Mouse (Mus musculus): ENCODE measurements around the gene Rtkn. TPM values are rescaled to one million over a fixed set of nuclear protein-coding genes. Genes with fewer than 3 reads are reported as not detected.

Gene Rtkn
- polyA plus RNA-seq, 1 experiment from 2014 or later: 11.6 TPM

- H3K4me2 ChIP-seq (ENCODE audit: low read length): no peak overlapping the region
- H3K36me3 ChIP-seq (ENCODE audit: control insufficient read depth, insufficient read depth, low read length): peaks cover 42% of the 10 kb centered on the region
- H3K9ac ChIP-seq (ENCODE audit: low read length): no peak overlapping the region
- H3K27ac ChIP-seq (replicated peaks in 1 of 2; ENCODE audit: control insufficient read depth in 1 of 2, insufficient read depth in 1 of 2, low read depth in 2 of 2, low read length in 2 of 2): no peak overlapping the region
- no peaks in the 10 kb centered on the region for H3K9me3 ChIP-seq (ENCODE audit: control insufficient read depth, low read length)
- H3K27me3 ChIP-seq (ENCODE audit: control insufficient read depth, insufficient read depth, low read length): no peaks in the 10 kb centered on the region
- ATAC-seq (ENCODE audit: insufficient number of reproducible peaks, insufficient read depth, low FRiP score, low read depth): no peak
- H3K4me1 ChIP-seq (ENCODE audit: control insufficient read depth in 2 of 2, insufficient read depth in 2 of 2, low read length in 2 of 2): peaks cover 8 to 15% of the 10 kb centered on the region in 2 experiments
- WGBS: 79% methylated on average over 6 of the region's 6 CpGs
- H3K4me3 ChIP-seq (ENCODE audit: control insufficient read depth in 1 of 2, insufficient read depth in 1 of 2, low read depth in 1 of 2, low read length in 2 of 2): no peak overlapping the region
These were observed 45.3 kb downstream of the Rtkn start for GRCm38 (mm10) chr6:83180605-83181004.

GRCm38 (mm10) chr6:83184858-83185435 is 49.7 kb downstream of the Rtkn start:
- Histone ChIP-seq H3K27me3 (ENCODE audit: control insufficient read depth, insufficient read depth, low read length) (no peaks in the 10 kb centered on the region), H3K9me3 (ENCODE audit: control insufficient read depth, low read length) (no peaks in the 10 kb centered on the region), H3K9ac (ENCODE audit: low read length) (no peak overlapping the region), H3K4me3 (ENCODE audit: control insufficient read depth in 1 of 2, insufficient read depth in 1 of 2, low read depth in 1 of 2, low read length in 2 of 2) (no peak overlapping the region), H3K36me3 (ENCODE audit: control insufficient read depth, insufficient read depth, low read length) (peaks cover 51% of the 10 kb centered on the region), H3K4me1 (ENCODE audit: control insufficient read depth in 2 of 2, insufficient read depth in 2 of 2, low read length in 2 of 2) (peaks cover 4 to 13% of the 10 kb centered on the region in 2 experiments; a peak in 3 of 4 replicates), H3K4me2 (ENCODE audit: low read length) (no peak overlapping the region), H3K27ac (replicated peaks in 1 of 2; ENCODE audit: control insufficient read depth in 1 of 2, insufficient read depth in 1 of 2, low read depth in 2 of 2, low read length in 2 of 2) (no peak overlapping the region)
- no peak for ATAC-seq (ENCODE audit: insufficient number of reproducible peaks, insufficient read depth, low FRiP score, low read depth)
- WGBS: 88% methylated on average over 3 of the region's 3 CpGs

- ATAC-seq (ENCODE audit: insufficient number of reproducible peaks, insufficient read depth, low FRiP score, low read depth): peak; percentile 76; the same call in 1 of the 2 replicates
- H3K36me3 ChIP-seq (ENCODE audit: control insufficient read depth, insufficient read depth, low read length): peaks cover 64% of the 10 kb centered on the region
- H3K27me3 ChIP-seq (ENCODE audit: control insufficient read depth, insufficient read depth, low read length): no peaks in the 10 kb centered on the region
- peak overlapping the region; percentile 49 for H3K4me2 ChIP-seq (ENCODE audit: low read length)
- no peaks in the 10 kb centered on the region for H3K9me3 ChIP-seq (ENCODE audit: control insufficient read depth, low read length)
- H3K27ac ChIP-seq (replicated peaks in 1 of 2; ENCODE audit: control insufficient read depth in 1 of 2, insufficient read depth in 1 of 2, low read depth in 2 of 2, low read length in 2 of 2): no peak overlapping the region
- H3K9ac ChIP-seq (ENCODE audit: low read length): no peak overlapping the region
- H3K4me3 ChIP-seq (ENCODE audit: control insufficient read depth in 1 of 2, insufficient read depth in 1 of 2, low read depth in 1 of 2, low read length in 2 of 2): no peak overlapping the region; a peak in 1 of 4 replicates
- WGBS: 22% methylated on average over 25 of the region's 25 CpGs
- peaks cover 4 to 10% of the 10 kb centered on the region in 2 experiments; a peak in 3 of 4 replicates for H3K4me1 ChIP-seq (ENCODE audit: control insufficient read depth in 2 of 2, insufficient read depth in 2 of 2, low read length in 2 of 2)
These were observed 50.9 kb downstream of the Rtkn start for GRCm38 (mm10) chr6:83185895-83186861.

GRCm38 (mm10) chr6:83186946-83187345 is 51.7 kb downstream of the Rtkn start:
- 92% methylated on average over 2 of the region's 2 CpGs for WGBS
- Histone ChIP-seq H3K9me3 (ENCODE audit: control insufficient read depth, low read length) (no peaks in the 10 kb centered on the region), H3K36me3 (ENCODE audit: control insufficient read depth, insufficient read depth, low read length) (peaks cover 66% of the 10 kb centered on the region), H3K9ac (ENCODE audit: low read length) (no peak overlapping the region), H3K27me3 (ENCODE audit: control insufficient read depth, insufficient read depth, low read length) (no peaks in the 10 kb centered on the region), H3K27ac (replicated peaks in 1 of 2; ENCODE audit: control insufficient read depth in 1 of 2, insufficient read depth in 1 of 2, low read depth in 2 of 2, low read length in 2 of 2) (no peak overlapping the region), H3K4me2 (ENCODE audit: low read length) (no peak overlapping the region), H3K4me1 (ENCODE audit: control insufficient read depth in 2 of 2, insufficient read depth in 2 of 2, low read length in 2 of 2) (peaks cover 4 to 10% of the 10 kb centered on the region in 2 experiments; a peak in 3 of 4 replicates), H3K4me3 (ENCODE audit: control insufficient read depth in 1 of 2, insufficient read depth in 1 of 2, low read depth in 1 of 2, low read length in 2 of 2) (no peak overlapping the region)
- no peak for ATAC-seq (ENCODE audit: insufficient number of reproducible peaks, insufficient read depth, low FRiP score, low read depth)

- Histone ChIP-seq H3K27ac (replicated peaks in 1 of 2; ENCODE audit: control insufficient read depth in 1 of 2, insufficient read depth in 1 of 2, low read depth in 2 of 2, low read length in 2 of 2) (no peak overlapping the region), H3K36me3 (ENCODE audit: control insufficient read depth, insufficient read depth, low read length) (peaks cover 97% of the 10 kb centered on the region), H3K27me3 (ENCODE audit: control insufficient read depth, insufficient read depth, low read length) (no peaks in the 10 kb centered on the region), H3K4me2 (ENCODE audit: low read length) (no peak overlapping the region), H3K9me3 (ENCODE audit: control insufficient read depth, low read length) (no peaks in the 10 kb centered on the region), H3K4me1 (ENCODE audit: control insufficient read depth in 2 of 2, insufficient read depth in 2 of 2, low read length in 2 of 2) (peaks cover 0 to 3% of the 10 kb centered on the region in 2 experiments; a peak in 2 of 4 replicates), H3K4me3 (ENCODE audit: control insufficient read depth in 1 of 2, insufficient read depth in 1 of 2, low read depth in 1 of 2, low read length in 2 of 2) (no peak overlapping the region), H3K9ac (ENCODE audit: low read length) (no peak overlapping the region)
- WGBS: 94% methylated on average over 7 of the region's 7 CpGs
- ATAC-seq (ENCODE audit: insufficient number of reproducible peaks, insufficient read depth, low FRiP score, low read depth): no peak
These were observed 58.3 kb downstream of the Rtkn start for GRCm38 (mm10) chr6:83193571-83193970.

GRCm38 (mm10) chr6:83197345-83198004 is 62.2 kb downstream of the Rtkn start:
- no peak overlapping the region for H3K4me2 ChIP-seq (ENCODE audit: low read length)
- H3K4me1 ChIP-seq (ENCODE audit: control insufficient read depth in 2 of 2, insufficient read depth in 2 of 2, low read length in 2 of 2): peaks cover 0 to 3% of the 10 kb centered on the region in 2 experiments; a peak in 2 of 4 replicates
- 31% methylated on average over 15 of the region's 15 CpGs for WGBS
- ATAC-seq (ENCODE audit: insufficient number of reproducible peaks, insufficient read depth, low FRiP score, low read depth): peak; percentile 34
- no peaks in the 10 kb centered on the region for H3K27me3 ChIP-seq (ENCODE audit: control insufficient read depth, insufficient read depth, low read length)
- no peaks in the 10 kb centered on the region for H3K9me3 ChIP-seq (ENCODE audit: control insufficient read depth, low read length)
- H3K36me3 ChIP-seq (ENCODE audit: control insufficient read depth, insufficient read depth, low read length): peaks cover 88% of the 10 kb centered on the region
- H3K9ac ChIP-seq (ENCODE audit: low read length): no peak overlapping the region
- no peak overlapping the region for H3K4me3 ChIP-seq (ENCODE audit: control insufficient read depth in 1 of 2, insufficient read depth in 1 of 2, low read depth in 1 of 2, low read length in 2 of 2)
- peak overlapping the region in 1 of 2 experiments; percentile 24; a peak in 1 of 4 replicates for H3K27ac ChIP-seq (replicated peaks in 1 of 2; ENCODE audit: control insufficient read depth in 1 of 2, insufficient read depth in 1 of 2, low read depth in 2 of 2, low read length in 2 of 2)
